Mouse (Mus musculus) embryonic facial prominence, embryonic 13.5 days (tissue): ENCODE measurements around the gene Fam129b. TPM values are rescaled to one million over a fixed set of nuclear protein-coding genes. Genes with fewer than 3 reads are reported as not detected.

Experiments
- ATAC-seq: fragments of 200-750 bp; cut with Nextera tagmentation; 2 replicates; pipeline ENCODE4 v1.8.0; 2017; ENCODE audit warnings: low read depth; ENCODE audit not compliant: insufficient number of reproducible peaks, insufficient read depth, low FRiP score, low TSS enrichment
- H3K27ac ChIP-seq: fragments of 300-500 bp; sonication (generic); 2 replicates; pipeline ENCODE4 v1.5.1; 2015; ENCODE audit warnings: moderate library complexity, mild to moderate bottlenecking, inconsistent platforms
- H3K27me3 ChIP-seq: fragments of 300-500 bp; sonication (generic); 2 replicates; pipeline ENCODE4 v1.6.1; 2015; ENCODE audit warnings: mild to moderate bottlenecking, inconsistent platforms
- H3K36me3 ChIP-seq: fragments of 300-500 bp; sonication (generic); 2 replicates; pipeline ENCODE4 v1.6.1; 2015; ENCODE audit warnings: mild to moderate bottlenecking, inconsistent platforms
- H3K4me1 ChIP-seq: fragments of 300-500 bp; sonication (generic); 2 replicates; pipeline ENCODE4 v1.6.1; 2015; ENCODE audit warnings: inconsistent platforms
- H3K4me2 ChIP-seq: fragments of 300-500 bp; sonication (generic); 2 replicates; pipeline ENCODE4 v1.6.1; 2015; ENCODE audit warnings: moderate library complexity, mild to moderate bottlenecking, inconsistent platforms
- H3K4me3 ChIP-seq: fragments of 300-500 bp; sonication (generic); 2 replicates; pipeline ENCODE4 v1.5.1; 2015; ENCODE audit warnings: mild to moderate bottlenecking, inconsistent platforms
- H3K9ac ChIP-seq: fragments of 300-500 bp; sonication (generic); 2 replicates; pipeline ENCODE4 v1.6.1; 2015; ENCODE audit warnings: mild to moderate bottlenecking, inconsistent platforms
- H3K9me3 ChIP-seq: fragments of 300-500 bp; sonication (generic); 2 replicates; pipeline ENCODE4 v1.6.1; 2016; ENCODE audit warnings: inconsistent platforms
- WGBS: fragments of 180-500 bp; shearing (Covaris S2); methylation state at CpG from one replicate; pipeline ENCODE4 v1.1.7; 2015; ENCODE audit warnings: mixed read lengths; 5-methylcytosine and 5-hydroxymethylcytosine counted together
- polyA plus RNA-seq: library from polyadenylated mRNA; unstranded; fragments of >200 nt; fragmentation: Nextera tagmentation; extraction: Ambion mirVana; gene quantifications from 2 replicates; pipeline ENCODE4 v1.2.1, GENCODE M21; 2015

Gene Fam129b
- polyA plus RNA-seq, 1 experiment from 2014 or later, result 57.2 TPM

DNA sequence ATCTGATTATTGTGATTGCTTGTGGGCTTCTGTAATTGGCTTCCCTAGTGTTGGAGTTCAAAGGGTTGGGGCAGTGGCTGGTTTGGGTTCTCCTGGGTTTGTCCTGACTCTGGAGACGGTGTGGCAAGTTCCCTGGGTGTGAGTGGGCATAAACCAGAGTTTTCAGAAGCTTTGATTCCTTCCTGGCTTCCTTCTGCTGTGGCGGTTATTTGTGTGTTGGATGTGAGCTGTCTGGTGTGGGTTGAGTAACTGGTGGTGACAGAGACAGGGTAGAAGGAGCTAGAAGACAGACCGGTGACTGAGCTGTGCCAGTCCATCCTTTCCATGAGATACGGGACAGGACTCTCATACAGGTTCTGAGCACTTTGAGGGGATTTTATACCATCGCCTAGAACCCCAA is 3.7 kb downstream of the Fam129b start:
- no peak for ATAC-seq
- H3K4me3 ChIP-seq, result peak overlapping the region; percentile 5
- peaks cover 87% of the 10 kb centered on the region for H3K4me1 ChIP-seq
- 74% methylated on average over 5 of the region's 5 CpGs for WGBS
- no peaks in the 10 kb centered on the region for H3K9me3 ChIP-seq
- 0 out of 2 replicates have a peak overlapping the region, but pooled peaks have one; percentile 16 for H3K9ac ChIP-seq
- no peaks in the 10 kb centered on the region for H3K27me3 ChIP-seq
- H3K4me2 ChIP-seq, result peak overlapping the region; percentile 84
- no peaks in the 10 kb centered on the region; the same call in 1 of the 2 replicates for H3K36me3 ChIP-seq
- peak overlapping the region; percentile 86 for H3K27ac ChIP-seq

DNA sequence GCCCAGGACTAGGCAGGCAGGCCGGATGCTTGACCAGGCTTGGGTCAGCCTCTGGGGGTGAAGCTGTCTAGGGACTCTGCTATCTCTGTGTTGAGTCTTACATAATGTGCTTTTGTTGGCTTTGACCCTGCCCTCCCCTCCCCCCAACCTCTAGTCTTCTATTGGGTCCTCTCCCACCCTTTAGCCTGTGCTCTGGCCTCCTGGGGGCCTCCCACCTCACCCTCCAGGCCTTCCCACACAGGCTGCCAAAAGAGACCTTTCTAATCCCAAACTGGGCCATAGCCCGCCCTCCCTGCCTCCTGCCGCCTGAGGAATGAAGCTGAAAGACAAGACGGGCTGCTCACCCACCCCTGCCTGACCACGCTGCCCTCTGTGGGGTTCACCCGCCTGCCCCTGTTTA is 5.1 kb downstream of the Fam129b start:
- H3K4me1 ChIP-seq, result peaks cover 89% of the 10 kb centered on the region
- peak overlapping the region; percentile 86 for H3K27ac ChIP-seq
- ATAC-seq, result no peak
- H3K4me3 ChIP-seq, result no peak overlapping the region
- H3K4me2 ChIP-seq, result 0 out of 2 replicates have a peak overlapping the region, but pooled peaks have one; percentile 20
- H3K36me3 ChIP-seq, result no peaks in the 10 kb centered on the region; the same call in 1 of the 2 replicates
- H3K9ac ChIP-seq, result 0 out of 2 replicates have a peak overlapping the region, but pooled peaks have one; percentile 28
- no peaks in the 10 kb centered on the region for H3K9me3 ChIP-seq
- 33% methylated on average over 6 of the region's 6 CpGs for WGBS
- H3K27me3 ChIP-seq, result no peaks in the 10 kb centered on the region

DNA sequence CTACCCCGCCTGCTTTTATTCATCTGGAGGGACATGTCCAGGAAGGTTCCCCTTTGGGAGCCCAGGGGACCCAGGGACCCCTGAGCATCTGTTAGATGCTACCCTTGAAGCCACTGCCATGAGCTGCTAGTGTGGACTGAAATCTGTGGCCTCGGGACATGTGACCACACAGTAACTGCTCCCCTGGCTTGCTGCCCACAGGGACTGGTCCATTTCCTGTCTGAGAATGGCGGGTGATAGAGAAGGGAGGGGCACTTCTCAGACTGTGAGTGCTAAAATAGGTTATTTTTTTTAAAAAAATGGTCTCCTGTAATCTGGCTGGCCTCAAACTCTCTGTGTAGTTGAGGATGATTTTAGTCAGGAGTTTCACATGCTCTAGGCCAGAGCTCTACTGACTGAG is 5.8 kb downstream of the Fam129b start:
- 26% methylated on average over 3 of the region's 3 CpGs for WGBS
- Histone ChIP-seq H3K9ac (0 out of 2 replicates have a peak overlapping the region, but pooled peaks have one; percentile 28), H3K9me3 (no peaks in the 10 kb centered on the region), H3K4me2 (peak overlapping the region; percentile 20; the same call in 1 of the 2 replicates), H3K36me3 (no peaks in the 10 kb centered on the region; the same call in 1 of the 2 replicates), H3K4me3 (no peak overlapping the region), H3K27me3 (no peaks in the 10 kb centered on the region), H3K27ac (peak overlapping the region; percentile 86), H3K4me1 (peaks cover 92% of the 10 kb centered on the region)
- ATAC-seq, result no peak

DNA sequence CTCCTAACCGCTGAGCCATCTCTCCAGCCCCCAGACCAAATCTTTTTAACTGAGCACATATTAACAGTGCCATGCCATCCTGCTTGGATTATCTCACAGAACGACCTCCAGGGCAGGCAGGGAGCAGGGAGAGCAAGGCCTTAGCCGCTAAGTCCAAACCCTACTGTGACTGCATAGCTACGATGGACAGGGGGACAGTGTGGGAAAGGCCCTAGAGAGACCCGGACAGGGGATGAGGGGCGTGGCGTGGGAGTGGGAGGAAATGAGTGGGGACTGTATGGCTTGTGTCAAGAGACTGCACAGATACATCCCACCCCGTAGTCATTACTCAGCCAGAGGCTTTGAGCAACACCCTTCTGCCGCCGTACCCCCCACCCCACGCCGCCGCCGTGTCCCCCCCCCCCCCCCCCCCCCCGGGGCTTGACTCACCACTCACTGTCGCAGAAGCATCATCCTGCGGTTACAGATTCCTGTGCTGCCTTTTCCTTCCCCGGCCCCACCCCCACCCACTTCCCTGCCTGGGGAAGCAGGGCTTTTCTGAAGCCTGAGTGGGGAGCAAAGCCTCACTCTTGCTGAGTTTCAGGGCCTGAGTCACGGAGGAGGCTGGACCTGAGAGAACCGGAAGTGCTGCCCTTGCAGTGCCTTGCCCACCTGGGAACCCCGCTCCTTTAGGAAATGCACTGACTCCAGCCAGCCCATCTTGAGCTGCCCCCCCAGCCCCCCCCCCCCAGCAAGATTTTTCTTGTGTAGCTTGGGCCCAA is 6.5 kb downstream of the Fam129b start:
- no peaks in the 10 kb centered on the region for H3K27me3 ChIP-seq
- no peaks in the 10 kb centered on the region for H3K9me3 ChIP-seq
- peak overlapping the region; percentile 86 for H3K27ac ChIP-seq
- peak; percentile 45; the same call in 1 of the 2 replicates for ATAC-seq
- H3K36me3 ChIP-seq, result no peaks in the 10 kb centered on the region; the same call in 1 of the 2 replicates
- WGBS, result 25% methylated on average over 17 of the region's 21 CpGs
- H3K9ac ChIP-seq, result no peak overlapping the region
- no peak overlapping the region for H3K4me3 ChIP-seq
- H3K4me1 ChIP-seq, result peaks cover 91% of the 10 kb centered on the region
- H3K4me2 ChIP-seq, result peak overlapping the region; percentile 40

DNA sequence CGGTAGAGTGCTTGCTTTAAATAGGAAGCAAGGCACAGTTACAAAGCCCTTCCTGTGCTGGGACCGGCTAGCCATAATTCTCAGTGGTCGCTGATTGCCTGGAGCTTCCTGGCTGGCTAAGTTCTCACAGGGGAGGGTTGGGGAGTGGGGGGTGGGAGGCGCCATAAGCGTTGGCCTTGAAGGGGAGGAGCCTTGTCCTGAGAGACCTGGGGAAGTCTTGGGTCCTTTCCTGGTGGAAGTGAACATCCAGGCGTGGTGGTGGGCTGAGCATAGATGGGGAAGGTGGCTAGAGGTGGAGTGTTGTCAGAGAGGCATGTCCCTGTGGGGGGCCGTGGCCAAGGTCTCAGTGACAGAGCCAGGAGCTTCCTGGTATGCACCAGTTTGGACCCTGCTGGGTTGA is 8.8 kb downstream of the Fam129b start:
- Histone ChIP-seq H3K4me3 (no peak overlapping the region), H3K9me3 (no peaks in the 10 kb centered on the region), H3K4me2 (peak overlapping the region; percentile 7; the same call in 1 of the 2 replicates), H3K36me3 (no peaks in the 10 kb centered on the region; the same call in 1 of the 2 replicates), H3K27me3 (no peaks in the 10 kb centered on the region), H3K27ac (peak overlapping the region; percentile 68), H3K4me1 (peaks cover 90% of the 10 kb centered on the region), H3K9ac (no peak overlapping the region)
- 18% methylated on average over 7 of the region's 7 CpGs for WGBS
- ATAC-seq, result no peak

DNA sequence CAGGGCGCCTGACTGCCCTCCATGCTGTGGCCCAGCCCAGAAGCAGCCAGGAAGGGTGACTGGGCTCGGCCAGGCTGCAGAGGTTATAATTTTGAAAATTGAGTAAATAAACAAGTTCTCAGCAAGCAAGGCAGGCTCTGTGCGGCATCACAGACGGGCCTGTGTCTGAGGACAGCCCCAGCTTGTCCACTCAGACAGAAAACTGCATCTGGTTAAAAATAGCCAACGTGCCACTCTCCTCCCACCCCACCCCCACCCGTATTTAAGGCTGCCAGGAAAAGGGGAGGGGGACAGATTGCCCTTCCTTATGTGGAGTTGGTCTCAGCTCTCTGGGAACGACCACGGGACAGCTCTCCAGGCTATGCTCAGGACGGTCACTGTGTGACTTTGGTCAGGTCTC is 12.1 kb downstream of the Fam129b start:
- H3K9ac ChIP-seq, result peak overlapping the region; percentile 54
- ATAC-seq, result 0 out of 2 replicates have a peak, but pooled peaks have one; percentile 38
- H3K9me3 ChIP-seq, result no peaks in the 10 kb centered on the region
- WGBS, result 17% methylated on average over 9 of the region's 9 CpGs
- 0 out of 2 replicates have a peak overlapping the region, but pooled peaks have one; percentile 0 for H3K4me2 ChIP-seq
- peak overlapping the region; percentile 79 for H3K27ac ChIP-seq
- no peak overlapping the region for H3K4me3 ChIP-seq
- H3K4me1 ChIP-seq, result peaks cover 59% of the 10 kb centered on the region
- no peaks in the 10 kb centered on the region for H3K27me3 ChIP-seq
- H3K36me3 ChIP-seq, result peaks cover 7% of the 10 kb centered on the region

DNA sequence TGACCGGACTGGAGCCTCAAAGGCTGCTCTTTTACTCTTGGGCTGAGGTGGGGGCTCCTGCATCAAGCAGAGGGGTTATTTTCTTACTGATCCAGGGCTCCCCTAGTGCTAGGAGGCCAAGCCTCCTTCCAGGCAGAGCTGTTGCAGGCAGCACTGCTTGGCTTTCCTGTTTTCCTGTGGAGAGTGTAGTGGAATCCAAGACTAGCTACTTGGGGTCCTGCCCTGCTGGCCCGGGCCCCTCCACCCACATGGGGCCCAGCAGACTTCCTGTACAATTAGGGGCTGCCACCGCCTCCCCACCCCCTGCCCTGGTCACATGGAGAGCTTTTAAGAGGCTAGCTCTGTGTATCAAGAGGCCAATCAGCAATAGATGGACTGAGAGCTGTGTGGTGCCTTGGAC is 12.6 kb downstream of the Fam129b start:
- Histone ChIP-seq H3K4me2 (no peak overlapping the region), H3K27ac (peak overlapping the region; percentile 79), H3K9me3 (no peaks in the 10 kb centered on the region), H3K36me3 (peaks cover 12% of the 10 kb centered on the region), H3K9ac (peak overlapping the region; percentile 54), H3K4me3 (no peak overlapping the region), H3K27me3 (no peaks in the 10 kb centered on the region), H3K4me1 (peaks cover 54% of the 10 kb centered on the region)
- ATAC-seq, result 0 out of 2 replicates have a peak, but pooled peaks have one; percentile 28
- WGBS, result 15% methylated on average over 3 of the region's 3 CpGs

DNA sequence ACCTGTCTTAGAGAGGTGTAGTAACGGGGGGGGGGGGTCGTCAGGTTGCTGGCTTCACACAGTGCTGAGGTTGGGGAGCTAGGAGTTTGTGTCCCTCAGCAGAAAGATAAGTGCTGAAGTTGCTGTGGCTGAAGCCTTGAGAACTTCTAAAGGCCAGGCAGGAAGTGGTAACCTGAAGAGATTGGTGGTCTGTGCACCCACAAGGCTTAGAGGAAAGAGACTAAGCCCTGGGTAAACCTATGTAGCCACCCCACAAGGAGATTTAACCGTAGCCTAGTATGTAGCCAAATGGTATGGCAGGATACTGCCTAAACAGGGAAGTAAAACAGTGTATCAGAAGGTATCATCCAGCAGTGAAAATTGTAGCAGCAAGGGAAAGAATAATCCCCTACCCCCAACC is 14.4 kb downstream of the Fam129b start:
- WGBS, result 82% methylated on average over 3 of the region's 3 CpGs
- ATAC-seq, result no peak
- peaks cover 19% of the 10 kb centered on the region for H3K36me3 ChIP-seq

DNA sequence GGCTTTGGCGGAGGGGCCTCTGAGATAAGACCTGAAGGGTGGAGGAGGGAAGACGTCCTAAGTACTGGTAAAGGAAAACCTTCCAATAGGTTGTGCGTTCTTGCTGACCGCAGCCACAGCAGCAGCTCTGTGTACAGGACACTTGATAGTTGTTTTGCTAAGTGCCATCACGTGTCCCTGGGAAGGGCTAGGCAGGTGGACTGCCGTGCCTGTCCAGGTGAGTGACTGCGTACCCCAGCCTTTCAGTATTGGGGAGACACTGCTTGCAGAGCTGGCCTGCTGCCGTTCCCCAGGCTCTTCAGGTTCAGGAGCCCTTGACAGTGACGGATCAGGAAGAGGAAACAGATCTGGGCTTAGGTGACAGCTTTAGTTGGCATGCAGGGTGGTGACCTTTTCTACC is 15.4 kb downstream of the Fam129b start:
- no peak for ATAC-seq
- Histone ChIP-seq H3K4me1 (peaks cover 48% of the 10 kb centered on the region), H3K27me3 (no peaks in the 10 kb centered on the region), H3K27ac (no peak overlapping the region), H3K9me3 (no peaks in the 10 kb centered on the region), H3K9ac (no peak overlapping the region), H3K4me3 (no peak overlapping the region), H3K4me2 (no peak overlapping the region), H3K36me3 (peaks cover 19% of the 10 kb centered on the region)
- 67% methylated on average over 9 of the region's 9 CpGs for WGBS

More for the DNA sequence above, 14.4 kb downstream of the Fam129b start:
- H3K4me1 ChIP-seq, result peaks cover 43% of the 10 kb centered on the region
- H3K4me2 ChIP-seq, result no peak overlapping the region
- no peak overlapping the region for H3K4me3 ChIP-seq
- no peaks in the 10 kb centered on the region for H3K9me3 ChIP-seq
- no peak overlapping the region for H3K27ac ChIP-seq
- no peaks in the 10 kb centered on the region for H3K27me3 ChIP-seq
- H3K9ac ChIP-seq, result no peak overlapping the region

DNA sequence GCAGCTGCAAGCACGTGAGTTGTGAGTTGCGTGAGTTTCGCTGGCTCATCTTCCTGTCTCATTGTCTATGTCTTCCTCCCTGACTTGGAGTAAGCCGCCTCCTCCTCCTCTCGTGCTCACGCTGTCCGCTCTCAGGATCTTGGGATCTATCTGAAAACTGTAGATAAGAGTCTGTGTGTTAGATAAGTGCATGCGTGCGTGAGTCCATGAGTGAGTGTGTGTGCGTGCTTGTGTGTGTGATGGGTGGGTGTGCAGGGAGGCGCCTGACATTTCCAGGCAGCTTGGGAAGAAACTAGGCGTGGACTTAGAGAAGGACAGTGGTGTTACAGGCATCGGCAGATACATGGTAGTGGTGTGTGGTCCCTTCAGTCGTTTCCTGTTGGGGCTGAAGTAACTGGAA is 16.6 kb downstream of the Fam129b start:
- ATAC-seq, result no peak
- Histone ChIP-seq H3K9ac (no peak overlapping the region), H3K27ac (no peak overlapping the region), H3K4me1 (peaks cover 51% of the 10 kb centered on the region), H3K4me3 (no peak overlapping the region), H3K27me3 (no peaks in the 10 kb centered on the region), H3K4me2 (no peak overlapping the region), H3K36me3 (peaks cover 21% of the 10 kb centered on the region), H3K9me3 (no peaks in the 10 kb centered on the region)
- 88% methylated on average over 14 of the region's 14 CpGs for WGBS

DNA sequence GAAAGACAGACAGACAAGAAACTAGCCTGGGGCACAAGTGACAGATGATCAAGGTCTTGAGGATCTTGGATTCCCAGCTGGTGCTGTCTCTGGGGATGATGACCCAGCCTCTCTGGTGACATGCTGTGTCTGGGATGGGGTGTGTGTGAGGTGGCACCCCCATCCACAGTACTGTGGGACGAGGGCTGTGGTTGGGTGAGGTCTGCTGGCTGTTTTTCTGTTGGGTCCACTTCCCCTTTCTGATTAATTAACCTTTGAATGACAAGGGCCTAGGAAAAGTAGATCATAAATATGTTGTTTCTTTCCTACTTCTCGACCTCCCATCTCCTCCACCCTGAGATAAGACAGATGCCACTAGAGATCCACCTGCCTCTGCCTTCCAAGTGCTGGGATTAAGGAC is 18.2 kb downstream of the Fam129b start:
- Histone ChIP-seq H3K4me1 (peaks cover 53% of the 10 kb centered on the region), H3K4me3 (no peak overlapping the region), H3K4me2 (no peak overlapping the region), H3K36me3 (peaks cover 23% of the 10 kb centered on the region), H3K9ac (no peak overlapping the region), H3K27me3 (no peaks in the 10 kb centered on the region), H3K27ac (no peak overlapping the region), H3K9me3 (no peaks in the 10 kb centered on the region)
- 82% methylated on average over 2 of the region's 2 CpGs for WGBS
- no peak for ATAC-seq

DNA sequence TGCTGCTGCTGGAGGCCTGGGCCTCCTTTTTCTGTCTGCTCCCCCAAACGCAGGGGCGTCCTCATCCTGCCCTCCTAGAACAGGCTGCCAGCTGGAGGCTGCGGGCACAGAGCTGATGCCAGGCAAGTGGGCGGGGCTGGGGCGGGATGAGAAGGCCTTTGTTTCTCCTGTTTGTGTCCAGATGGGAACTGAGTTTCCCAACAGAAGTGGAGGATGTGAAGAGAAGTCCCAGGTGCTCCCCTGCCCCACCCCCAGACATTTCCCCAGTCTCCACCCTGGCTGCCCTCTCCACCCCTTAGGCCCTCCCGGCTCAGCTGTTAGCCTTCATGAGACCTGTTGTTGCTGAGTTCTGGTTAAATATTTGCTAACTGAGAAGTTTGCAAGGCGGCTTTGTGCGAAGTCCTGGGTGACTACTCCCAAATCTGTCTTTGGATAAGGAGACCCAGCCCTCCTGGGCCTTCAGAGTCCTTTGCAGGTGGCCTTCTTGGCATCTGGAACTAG is 19.7 kb downstream of the Fam129b start:
- 39% methylated on average over 8 of the region's 8 CpGs for WGBS
- Histone ChIP-seq H3K4me2 (no peak overlapping the region), H3K27me3 (no peaks in the 10 kb centered on the region), H3K4me3 (no peak overlapping the region), H3K27ac (peak overlapping the region; percentile 83), H3K36me3 (peaks cover 29% of the 10 kb centered on the region), H3K9me3 (no peaks in the 10 kb centered on the region), H3K9ac (peak overlapping the region; percentile 27; the same call in 1 of the 2 replicates), H3K4me1 (peaks cover 50% of the 10 kb centered on the region)
- no peak for ATAC-seq
